Mouse (Mus musculus): Measurements from ENCODE around the gene Ccdc153. TPM values are rescaled to one million over a fixed set of nuclear protein-coding genes. Genes with fewer than 3 reads are reported as not detected.
A peak's percentile ranks its signal among the peaks of the same experiment; 100 is the strongest.

The Ccdc153 gene
- 1 to 10 TPM in 1 of 2 experiments, under 1 TPM in 1; 0.77 to 1.1 TPM for total RNA-seq (2021)
- long read RNA-seq, experiment 1: 0 reads
- long read RNA-seq, experiment 2: 0 reads

DNA sequence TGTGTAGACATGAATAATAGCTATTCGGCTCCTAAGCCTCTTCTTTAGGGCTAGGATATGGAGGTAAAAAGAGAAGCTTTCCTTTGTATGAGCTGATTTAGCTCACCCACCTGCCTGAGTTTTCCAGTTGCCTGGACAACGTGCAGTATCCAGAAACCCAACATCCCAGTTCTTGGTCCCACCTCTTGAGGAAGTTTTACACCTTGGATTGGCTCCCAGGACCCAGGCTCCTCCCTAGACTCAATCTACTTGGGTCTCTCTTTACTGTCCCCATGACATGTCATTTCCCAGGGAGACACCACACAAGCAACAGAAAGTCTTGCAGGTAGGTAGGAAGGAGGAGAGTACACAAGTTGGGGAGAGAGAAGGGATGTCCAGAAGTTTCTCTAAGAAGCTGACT, at the start of gene Ccdc153:
TSS of gene Ccdc153 (plus strand) at position 278 of the 400 bp plus-strand sequence.
- Histone ChIP-seq H3K27ac (no peak within 1 kb of the TSS), H3K4me3 (no peak within 1 kb of the TSS)
- TF ChIP-seq CTCF (IDR thresholded peaks at IDR 0.05): no peak
- DNase-seq (ENCODE audit: extremely low spot score in 1 of 2, low spot score in 2 of 2): peak in 1 of 2 experiments; percentile 7
- intact Hi-C loops (cut with DNase I): loop anchor here (1.0 kb wide), 1 partner anchor 27 kb away; no protein-coding TSS in a partner anchor

DNA sequence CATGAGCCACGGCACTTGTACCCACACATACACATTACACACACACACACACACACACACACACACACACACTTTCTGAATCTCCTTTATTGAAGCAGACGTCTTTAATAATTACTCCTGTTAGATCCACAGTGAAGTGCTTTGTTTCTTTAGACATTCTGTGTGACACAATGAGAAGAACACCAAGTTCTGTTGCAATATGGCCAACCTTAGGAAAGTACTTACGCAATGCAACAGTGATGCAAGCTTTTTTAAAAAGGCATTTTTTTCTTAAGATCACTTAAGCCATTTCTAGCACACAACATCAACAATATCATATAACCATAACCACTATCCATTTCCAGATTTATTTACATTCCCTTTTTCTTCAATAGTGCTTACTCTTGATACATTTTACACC, 49.3 kb upstream of the Ccdc153 start:
- intact Hi-C loops (cut with DNase I): no loop called here
- H3K4me3 ChIP-seq: no peak overlapping the region
- H3K27ac ChIP-seq: no peak overlapping the region
- DNase-seq (ENCODE audit: extremely low spot score in 1 of 2, low spot score in 2 of 2): no peak
- TF ChIP-seq CTCF (IDR thresholded peaks at IDR 0.05): no peak

- Histone ChIP-seq H3K4me3 (no peak overlapping the region), H3K27ac (no peak overlapping the region)
- TF ChIP-seq CTCF (IDR thresholded peaks at IDR 0.05): no peak
- no peak for DNase-seq (ENCODE audit: extremely low spot score in 1 of 2, low spot score in 2 of 2)
- intact Hi-C loops (cut with DNase I): no loop called here
Measured at GRCm38 (mm10) chr9:44192312-44192711, 48.2 kb upstream of the Ccdc153 start.

GRCm38 (mm10) chr9:44192794-44193193, 47.7 kb upstream of the Ccdc153 start:
- Histone ChIP-seq H3K4me3 (no peak overlapping the region), H3K27ac (no peak overlapping the region)
- no peak for DNase-seq (ENCODE audit: extremely low spot score in 1 of 2, low spot score in 2 of 2)
- intact Hi-C loops (cut with DNase I): no loop called here
- no peak for TF ChIP-seq CTCF (IDR thresholded peaks at IDR 0.05)

GRCm38 (mm10) chr9:44194000-44194399, 46.5 kb upstream of the Ccdc153 start:
- intact Hi-C loops (cut with DNase I): no loop called here
- no peak for TF ChIP-seq CTCF (IDR thresholded peaks at IDR 0.05)
- no peak for DNase-seq (ENCODE audit: extremely low spot score in 1 of 2, low spot score in 2 of 2)
- Histone ChIP-seq H3K27ac (no peak overlapping the region), H3K4me3 (no peak overlapping the region)

- intact Hi-C loops (cut with DNase I): no loop called here
- Histone ChIP-seq H3K4me3 (no peak overlapping the region), H3K27ac (no peak overlapping the region)
- DNase-seq (ENCODE audit: extremely low spot score in 1 of 2, low spot score in 2 of 2): no peak
- TF ChIP-seq CTCF (IDR thresholded peaks at IDR 0.05): no peak
Measured at GRCm38 (mm10) chr9:44196354-44196753, 44.1 kb upstream of the Ccdc153 start.

DNA sequence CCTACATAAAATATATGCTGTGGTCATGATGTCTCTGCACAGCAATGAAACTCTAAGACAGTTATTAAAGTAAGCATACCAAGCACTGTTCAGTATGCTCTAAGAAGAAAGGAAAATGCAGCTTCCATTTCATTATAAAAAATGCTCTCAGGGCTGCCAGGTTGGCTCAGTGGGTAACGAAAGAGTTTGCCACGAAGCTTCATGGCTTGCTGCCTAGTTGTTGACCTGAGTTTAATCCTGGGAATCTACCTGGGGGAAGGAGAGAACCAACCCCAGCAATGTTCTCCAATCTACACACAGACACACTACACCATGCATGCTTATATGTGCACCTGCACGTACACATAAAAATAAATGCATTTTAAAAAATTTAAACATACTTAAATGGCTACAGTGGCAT, 41.3 kb upstream of the Ccdc153 start:
- no peak for TF ChIP-seq CTCF (IDR thresholded peaks at IDR 0.05)
- Histone ChIP-seq H3K4me3 (no peak overlapping the region), H3K27ac (no peak overlapping the region)
- intact Hi-C loops (cut with DNase I): no loop called here
- DNase-seq (ENCODE audit: extremely low spot score in 1 of 2, low spot score in 2 of 2): no peak

DNA sequence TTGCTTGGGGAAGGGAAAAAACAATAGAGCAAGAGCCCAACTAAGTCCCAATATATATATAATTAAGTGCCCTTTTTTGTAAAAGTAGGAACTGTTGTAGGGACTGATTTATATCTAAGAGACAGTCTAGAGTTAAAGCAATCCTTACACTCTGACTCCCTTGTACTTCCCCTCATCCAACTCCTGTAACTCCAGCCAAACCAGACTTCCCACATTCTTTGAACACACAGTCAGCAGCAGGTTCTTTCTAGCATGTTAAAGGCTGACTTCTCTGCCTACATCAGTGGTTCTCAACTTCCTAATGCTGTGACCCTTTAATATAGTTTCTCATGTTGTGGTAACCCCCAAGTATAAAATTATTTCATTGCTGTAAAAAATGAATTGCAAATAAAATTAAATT, 40.9 kb upstream of the Ccdc153 start:
- H3K4me3 ChIP-seq: no peak overlapping the region
- intact Hi-C loops (cut with DNase I): no loop called here
- TF ChIP-seq CTCF (IDR thresholded peaks at IDR 0.05): no peak
- no peak overlapping the region for H3K27ac ChIP-seq
- no peak for DNase-seq (ENCODE audit: extremely low spot score in 1 of 2, low spot score in 2 of 2)

DNA sequence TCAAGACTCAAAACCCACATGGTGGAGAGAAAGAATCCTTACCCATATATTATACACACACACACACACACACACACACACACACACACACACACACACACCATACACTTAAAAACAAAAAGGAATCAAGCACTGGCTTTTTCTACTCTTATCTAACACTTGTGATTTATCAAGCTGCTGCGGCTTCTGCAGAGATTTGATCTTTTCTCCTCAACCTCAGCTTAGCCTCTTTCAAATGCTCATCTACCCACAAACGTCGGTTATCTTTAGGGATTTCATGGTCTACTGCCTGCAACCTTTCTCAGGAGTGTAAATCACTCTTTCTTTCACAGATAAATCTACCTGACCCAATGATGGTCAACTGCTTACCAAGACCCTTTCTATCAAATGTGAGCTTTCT, 40.0 kb upstream of the Ccdc153 start:
- intact Hi-C loops (cut with DNase I): no loop called here
- H3K4me3 ChIP-seq: no peak overlapping the region
- TF ChIP-seq CTCF (IDR thresholded peaks at IDR 0.05): no peak
- DNase-seq (ENCODE audit: extremely low spot score in 1 of 2, low spot score in 2 of 2): no peak
- no peak overlapping the region for H3K27ac ChIP-seq

- intact Hi-C loops (cut with DNase I): no loop called here
- Histone ChIP-seq H3K27ac (no peak overlapping the region), H3K4me3 (no peak overlapping the region)
- no peak for DNase-seq (ENCODE audit: extremely low spot score in 1 of 2, low spot score in 2 of 2)
- TF ChIP-seq CTCF (IDR thresholded peaks at IDR 0.05): no peak
Measured at GRCm38 (mm10) chr9:44207840-44208239, 32.6 kb upstream of the Ccdc153 start.

DNA sequence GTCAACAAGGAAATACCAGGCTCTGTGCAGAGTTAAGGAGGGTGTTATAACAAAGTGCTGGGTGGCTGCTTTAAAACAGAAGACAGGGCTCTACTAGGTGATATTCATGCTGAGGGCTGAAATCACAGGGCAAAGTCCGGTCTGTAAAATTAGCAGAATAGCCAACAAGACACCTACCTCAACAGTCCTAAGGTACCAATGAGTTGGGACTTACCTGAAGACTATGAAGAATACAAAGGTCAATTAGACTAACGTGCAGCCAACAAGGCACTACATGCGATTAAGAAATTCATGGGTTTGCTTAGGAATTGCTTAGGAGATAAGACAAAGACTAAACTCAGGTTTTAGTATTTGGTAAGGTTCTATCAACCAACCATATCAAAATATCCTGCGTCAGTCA, 31.1 kb upstream of the Ccdc153 start:
- TF ChIP-seq CTCF (IDR thresholded peaks at IDR 0.05): no peak
- Histone ChIP-seq H3K27ac (no peak overlapping the region), H3K4me3 (no peak overlapping the region)
- intact Hi-C loops (cut with DNase I): no loop called here
- DNase-seq (ENCODE audit: extremely low spot score in 1 of 2, low spot score in 2 of 2): no peak

DNA sequence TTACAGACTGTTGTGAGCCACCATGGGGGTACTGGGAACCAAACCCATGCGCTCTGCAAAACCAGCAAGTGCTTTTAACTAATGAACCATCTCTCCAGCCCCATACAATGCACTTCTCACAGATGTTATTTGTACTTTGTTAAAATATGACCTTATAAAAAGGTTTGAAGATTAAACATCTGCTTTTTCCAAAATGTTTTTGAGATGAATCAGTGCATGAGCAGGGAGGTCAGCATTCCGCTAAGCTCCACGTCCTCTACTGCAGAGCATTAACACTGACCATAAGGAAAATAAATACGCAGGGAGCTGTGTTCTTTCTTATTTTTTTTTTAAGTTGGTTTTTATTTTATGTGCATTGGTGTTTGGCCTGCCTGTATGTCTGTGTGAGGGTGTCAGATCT, 28.1 kb upstream of the Ccdc153 start:
- DNase-seq (ENCODE audit: extremely low spot score in 1 of 2, low spot score in 2 of 2): no peak
- H3K4me3 ChIP-seq: no peak overlapping the region
- no peak for TF ChIP-seq CTCF (IDR thresholded peaks at IDR 0.05)
- intact Hi-C loops (cut with DNase I): no loop called here
- no peak overlapping the region for H3K27ac ChIP-seq

GRCm38 (mm10) chr9:44213538-44213937, 26.9 kb upstream of the Ccdc153 start:
- no peak for DNase-seq (ENCODE audit: extremely low spot score in 1 of 2, low spot score in 2 of 2)
- TF ChIP-seq CTCF (IDR thresholded peaks at IDR 0.05): no peak
- Histone ChIP-seq H3K4me3 (no peak overlapping the region), H3K27ac (peak overlapping the region; percentile 7; the same call in 1 of the 2 replicates)
- intact Hi-C loops (cut with DNase I): no loop called here
